Comparison of ENCODE assay signal across 8 mouse cellular contexts in the genomic region with DNA sequence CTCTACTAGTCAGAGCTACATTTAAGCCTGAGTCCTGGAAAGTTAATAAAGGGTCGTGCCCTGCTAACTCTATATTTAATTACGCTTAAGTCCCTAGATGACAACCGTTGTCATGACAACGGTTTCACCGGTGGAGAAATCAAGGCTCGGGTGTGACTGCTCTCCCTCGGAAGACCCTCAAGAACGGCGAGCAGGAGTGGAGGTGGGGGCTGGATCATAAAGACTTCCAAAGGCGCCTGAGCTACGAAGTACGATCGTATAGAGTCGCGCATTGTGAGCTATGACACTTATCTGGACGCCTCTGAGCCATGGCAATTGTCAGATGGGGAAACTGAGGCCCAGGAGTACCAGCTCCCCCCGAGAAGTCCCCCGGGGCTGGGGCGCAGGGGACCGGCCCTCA. TPM values are rescaled to one million over a fixed set of nuclear protein-coding genes. Genes with fewer than 3 reads are reported as not detected.
DNase-seq lines count a peak whose midpoint lies in the region; ATAC-seq and TF ChIP-seq lines count a peak whose summit lies in the region.

No protein-coding gene starts in this region.

- H3K4me2 ChIP-seq in heart, postnatal 0 days (ENCODE audit: low read depth, low read length) = peak overlapping the region; percentile 97
- peak overlapping the region; percentile 92 for H3K4me2 ChIP-seq in forebrain, embryonic 15.5 days (replicated peaks)

- TF ChIP-seq RAD21 in MEL (IDR thresholded peaks at IDR 0.05; ENCODE audit: low read depth, low read length) = no peak; the same call in 1 of the 2 replicates

- DNase-seq in heart, postnatal 0 days (ENCODE audit: low spot score) = no peak
- DNase-seq in heart, postnatal 4 days = no peak
- no peak for DNase-seq in MEL (ENCODE audit: low read depth, low spot score)
- DNase-seq in mesoderm, embryonic 11.5 days (ENCODE audit: low read depth, low spot score) = peak; percentile 38
- no peak for DNase-seq in layer of hippocampus, postnatal 10 days (ENCODE audit: low spot score in 2 of 2)
- DNase-seq in frontal cortex, postnatal 36 days (ENCODE audit: low spot score in 2 of 2) = no peak
- DNase-seq in T-cell, adult 2 months (ENCODE audit: low spot score) = no peak

- H3K9me3 ChIP-seq in heart, postnatal 0 days (replicated peaks; ENCODE audit: control insufficient read depth, low read length) = no peaks in the 10 kb centered on the region
- no peaks in the 10 kb centered on the region for H3K9me3 ChIP-seq in MEL (replicated peaks; ENCODE audit: insufficient read depth, low read length)
- no peaks in the 10 kb centered on the region for H3K9me3 ChIP-seq in forebrain, embryonic 15.5 days

- peak overlapping the region; percentile 80 for H3K4me3 ChIP-seq in heart, postnatal 0 days (ENCODE audit: low read depth, low read length)
- peak overlapping the region; percentile 71 to 78 for H3K4me3 ChIP-seq in MEL (ENCODE audit: control insufficient read depth in 1 of 2, insufficient read depth in 1 of 2, low read depth in 2 of 2, low read length in 2 of 2)
- peak overlapping the region; percentile 78 for H3K4me3 ChIP-seq in forebrain, embryonic 15.5 days

- H3K9ac ChIP-seq in heart, postnatal 0 days (replicated peaks; ENCODE audit: low read depth, low read length) = peak overlapping the region; percentile 65
- H3K9ac ChIP-seq in MEL (ENCODE audit: control insufficient read depth, low read depth, low read length, poor library complexity, severe bottlenecking) = peak overlapping the region; percentile 79
- H3K9ac ChIP-seq in forebrain, embryonic 15.5 days (replicated peaks) = peak overlapping the region; percentile 62

- no peak for TF ChIP-seq POLR2A in MEL (IDR thresholded peaks at IDR 0.05; ENCODE audit: control insufficient read depth in 1 of 2, insufficient read depth in 1 of 2, low read depth in 1 of 2, low read length in 2 of 2, poor library complexity in 1 of 2)

- TF ChIP-seq CTCF in heart, postnatal 0 days (IDR thresholded peaks at IDR 0.05; ENCODE audit: low read depth) = no peak
- TF ChIP-seq CTCF in MEL (IDR thresholded peaks at IDR 0.05 in 2 of 3, conservative IDR thresholded peaks at IDR 0.05 in 1 of 3; ENCODE audit: control insufficient read depth in 1 of 3, insufficient read depth in 1 of 3, low read depth in 2 of 3, low read length in 3 of 3, poor library complexity in 1 of 3, severe bottlenecking in 1 of 3) = no peak

- H3K27me3 ChIP-seq in heart, postnatal 0 days (ENCODE audit: control insufficient read depth, insufficient read depth, low read length) = no peaks in the 10 kb centered on the region
- no peaks in the 10 kb centered on the region for H3K27me3 ChIP-seq in MEL (ENCODE audit: control insufficient read depth in 1 of 2, insufficient read depth in 2 of 2, low read length in 2 of 2)
- no peaks in the 10 kb centered on the region for H3K27me3 ChIP-seq in forebrain, embryonic 15.5 days

- H3K27ac ChIP-seq in heart, postnatal 0 days (ENCODE audit: low read depth) = no peak overlapping the region
- H3K27ac ChIP-seq in MEL (ENCODE audit: control insufficient read depth, low read depth, low read length) = peak overlapping the region; percentile 52
- H3K27ac ChIP-seq in forebrain, embryonic 15.5 days (replicated peaks) = no peak overlapping the region

- peaks cover 5% of the 10 kb centered on the region; the same call in 1 of the 2 replicates for H3K36me3 ChIP-seq in heart, postnatal 0 days (replicated peaks; ENCODE audit: control insufficient read depth, insufficient read depth, low read length)
- peaks cover 0 to 24% of the 10 kb centered on the region in 2 experiments; a peak in 3 of 4 replicates for H3K36me3 ChIP-seq in MEL (ENCODE audit: control insufficient read depth in 1 of 2, insufficient read depth in 2 of 2, low read length in 2 of 2)
- H3K36me3 ChIP-seq in forebrain, embryonic 15.5 days = no peaks in the 10 kb centered on the region

- no peak for ATAC-seq in heart, postnatal 0 days (ENCODE audit: insufficient read depth, low read depth)
- ATAC-seq in forebrain, embryonic 15.5 days (replicated peaks) = no peak

- H3K4me1 ChIP-seq in heart, postnatal 0 days (ENCODE audit: control insufficient read depth, insufficient read depth) = peaks cover 28% of the 10 kb centered on the region
- H3K4me1 ChIP-seq in MEL (ENCODE audit: control insufficient read depth in 1 of 2, insufficient read depth in 2 of 2, low read length in 2 of 2) = peaks cover 9 to 31% of the 10 kb centered on the region in 2 experiments
- H3K4me1 ChIP-seq in forebrain, embryonic 15.5 days = peaks cover 19% of the 10 kb centered on the region

- no peak for TF ChIP-seq EP300 in heart, postnatal 0 days (IDR thresholded peaks at IDR 0.05; ENCODE audit: low read depth)
- no peak; a peak in 1 of 4 replicates for TF ChIP-seq EP300 in MEL (IDR thresholded peaks at IDR 0.05; ENCODE audit: low read depth in 1 of 2, low read length in 2 of 2)

- under 1% methylated on average over 20 of the region's 20 CpGs for WGBS in heart, postnatal 0 days
- under 1% methylated on average over 20 of the region's 20 CpGs for WGBS in forebrain, embryonic 15.5 days

- peaks cover 25% of the 10 kb centered on the region for H3K79me2 ChIP-seq in MEL (ENCODE audit: control insufficient read depth, insufficient read depth, low read length, poor library complexity)

TF ChIP-seq in MEL, 35 proteins besides CTCF, POLR2A, EP300 and RAD21:
- TF ChIP-seq MAZ (IDR thresholded peaks at IDR 0.05; ENCODE audit: low read depth, low read length) (peak; percentile 10; the same call in 1 of the 2 replicates), CHD1 (IDR thresholded peaks at IDR 0.05; ENCODE audit: low read depth, low read length) (0 out of 2 replicates have a peak, but pooled peaks have one; percentile 41), GABPA (IDR thresholded peaks at IDR 0.05; ENCODE audit: low read depth, low read length) (no peak), ZC3H11A (IDR thresholded peaks at IDR 0.05; ENCODE audit: low read depth, low read length) (peak; percentile 23; the same call in 1 of the 2 replicates)

RNA-seq across cellular contexts. Expression of a gene that starts 0.4 kb away (rescaled TPM):
- 22.3 and 76.0 TPM in 2 replicates for total RNA-seq in heart, postnatal 0 days (2014; rRNA removed; ENCODE audit: low replicate concordance)
- 35.2 and 40.3 TPM in 2 replicates for polyA plus RNA-seq in heart, postnatal 0 days (2015; fragmentation: Nextera tagmentation; extraction: Ambion mirVana)
- 10 to 100 TPM; 37.2 to 38.4 TPM for total RNA-seq in heart, postnatal 4 days (2021)
- total RNA-seq in MEL (2012; rRNA removed) = 304 and 305 TPM in 2 replicates
- polyA plus RNA-seq in MEL (2012; ENCODE audit: insufficient read depth in 1 of 2, insufficient read length in 2 of 2, low read depth in 1 of 2, low replicate concordance in 2 of 2, missing spikeins in 1 of 2) = 100 to 1,000 TPM in 1 of 2 experiments, not detected in 1; 377 TPM
- polyA plus RNA-seq in forebrain, embryonic 15.5 days (2015; fragmentation: Nextera tagmentation; extraction: Ambion mirVana) = 41.7 and 55.9 TPM in 2 replicates
- total RNA-seq in layer of hippocampus, postnatal 10 days (2021) = 1 to 10 TPM; 4.6 to 6.4 TPM

RNA-seq across cellular contexts. Expression of a gene that starts 36.4 kb away (rescaled TPM):
- 36.8 and 42.9 TPM in 2 replicates for total RNA-seq in heart, postnatal 0 days (2014; rRNA removed; ENCODE audit: low replicate concordance)
- polyA plus RNA-seq in heart, postnatal 0 days (2015; fragmentation: Nextera tagmentation; extraction: Ambion mirVana) = 8.0 and 10.9 TPM in 2 replicates
- total RNA-seq in heart, postnatal 4 days (2021) = 10 to 100 TPM; 39.9 to 43.5 TPM
- 58.1 and 69.1 TPM in 2 replicates for total RNA-seq in MEL (2012; rRNA removed)
- polyA plus RNA-seq in MEL (2012; ENCODE audit: insufficient read depth in 1 of 2, insufficient read length in 2 of 2, low read depth in 1 of 2, low replicate concordance in 2 of 2, missing spikeins in 1 of 2) = 10 to 100 TPM in 1 of 2 experiments, not detected in 1; 90.6 TPM
- polyA plus RNA-seq in forebrain, embryonic 15.5 days (2015; fragmentation: Nextera tagmentation; extraction: Ambion mirVana) = 15.9 and 17.3 TPM in 2 replicates
- total RNA-seq in layer of hippocampus, postnatal 10 days (2021) = 10 to 100 TPM; 17.2 to 21.3 TPM

RNA-seq across cellular contexts. Expression of a gene that starts 38.8 kb away (rescaled TPM):
- total RNA-seq in heart, postnatal 0 days (2014; rRNA removed; ENCODE audit: low replicate concordance) = 78.5 and 92.4 TPM in 2 replicates
- 10.3 and 10.9 TPM in 2 replicates for polyA plus RNA-seq in heart, postnatal 0 days (2015; fragmentation: Nextera tagmentation; extraction: Ambion mirVana)
- 10 to 100 TPM; 50.7 to 53.7 TPM for total RNA-seq in heart, postnatal 4 days (2021)
- 5.9 and 7.6 TPM in 2 replicates for total RNA-seq in MEL (2012; rRNA removed)
- polyA plus RNA-seq in MEL (2012; ENCODE audit: insufficient read depth in 1 of 2, insufficient read length in 2 of 2, low read depth in 1 of 2, low replicate concordance in 2 of 2, missing spikeins in 1 of 2) = 10 to 100 TPM in 1 of 2 experiments, not detected in 1; 16.3 TPM
- polyA plus RNA-seq in forebrain, embryonic 15.5 days (2015; fragmentation: Nextera tagmentation; extraction: Ambion mirVana) = 2.9 and 3.7 TPM in 2 replicates
- 1 to 10 TPM; 7.5 to 7.8 TPM for total RNA-seq in layer of hippocampus, postnatal 10 days (2021)
